Mouse (Mus musculus): Measurements from ENCODE around the gene Olfr106-ps.

DNA sequence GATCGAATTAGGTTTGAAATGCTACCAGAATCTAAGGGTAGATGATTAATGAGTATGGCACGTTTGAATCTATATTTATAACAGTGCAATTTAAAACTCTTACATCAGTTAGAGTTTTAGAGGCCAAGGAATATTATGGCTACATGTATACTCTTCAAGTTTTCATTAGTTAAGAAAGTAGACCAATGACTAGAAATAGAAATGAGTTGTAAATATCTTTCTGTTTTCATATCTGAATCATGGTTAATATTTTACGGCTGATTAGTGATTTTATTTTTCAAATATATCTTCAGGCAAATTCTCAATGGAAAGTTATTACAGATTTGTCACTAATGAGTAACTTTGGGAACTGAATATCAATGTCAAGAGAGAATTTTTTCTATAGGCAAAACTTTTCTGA lies 8.7 kb downstream of the Olfr106-ps start, which contains the start of gene Olfr107:
- TF ChIP-seq CTCF (IDR thresholded peaks at IDR 0.05) (no peak), EP300 (IDR thresholded peaks at IDR 0.05) (no peak)
